Mouse (Mus musculus) testis, adult 2 months (tissue): ENCODE measurements around the gene Adamts7. TPM values are rescaled to one million over a fixed set of nuclear protein-coding genes. Genes with fewer than 3 reads are reported as not detected.

Experiments
- H3K27ac ChIP-seq: fragments of 200-500 bp; 2 replicates; pipeline ENCODE4 v1.5.1; 2012; ENCODE audit warnings: low read depth, low read length; ENCODE audit not compliant: control insufficient read depth, insufficient read depth
- H3K27me3 ChIP-seq: fragments of 200-500 bp; 2 replicates; pipeline ENCODE4 v1.6.1; 2012; ENCODE audit warnings: mild to moderate bottlenecking, low read length, moderate library complexity; ENCODE audit not compliant: control insufficient read depth, insufficient read depth
- H3K36me3 ChIP-seq: fragments of 200-500 bp; 2 replicates; pipeline ENCODE4 v1.6.1; 2012; ENCODE audit warnings: mild to moderate bottlenecking, low read length; ENCODE audit not compliant: control insufficient read depth, insufficient read depth
- H3K4me1 ChIP-seq: fragments of 200-500 bp; 2 replicates; pipeline ENCODE4 v1.6.1; 2012; ENCODE audit warnings: low read length; ENCODE audit not compliant: control insufficient read depth, insufficient read depth
- H3K4me3 ChIP-seq: fragments of 200-500 bp; 2 replicates; pipeline ENCODE4 v1.5.1; 2012; ENCODE audit warnings: low read depth, mild to moderate bottlenecking, low read length, moderate library complexity, mixed read lengths; ENCODE audit not compliant: control insufficient read depth
- CTCF ChIP-seq: fragments of 200-500 bp; IDR thresholded peaks from 2 replicates; pipeline ENCODE4 v1.5.1; 2012; ENCODE audit warnings: low read depth, mild to moderate bottlenecking, inconsistent platforms, low read length, moderate library complexity; ENCODE audit not compliant: control insufficient read depth, insufficient read depth, insufficient replicate concordance
- POLR2A ChIP-seq: fragments of 200-500 bp; IDR thresholded peaks from 2 replicates; pipeline ENCODE4 v1.6.1; 2012; ENCODE audit warnings: low read depth, mild to moderate bottlenecking, inconsistent platforms, low read length, moderate library complexity; ENCODE audit not compliant: control insufficient read depth
- polyA plus RNA-seq: library from polyadenylated mRNA; depleted of rRNA; stranded (reverse); fragments of >200 nt; gene quantifications from 2 replicates; pipeline ENCODE4 v1.2.3, GENCODE M21; 2012

Adamts7 gene
- polyA plus RNA-seq, 1 experiment, result 5.3 TPM

DNA sequence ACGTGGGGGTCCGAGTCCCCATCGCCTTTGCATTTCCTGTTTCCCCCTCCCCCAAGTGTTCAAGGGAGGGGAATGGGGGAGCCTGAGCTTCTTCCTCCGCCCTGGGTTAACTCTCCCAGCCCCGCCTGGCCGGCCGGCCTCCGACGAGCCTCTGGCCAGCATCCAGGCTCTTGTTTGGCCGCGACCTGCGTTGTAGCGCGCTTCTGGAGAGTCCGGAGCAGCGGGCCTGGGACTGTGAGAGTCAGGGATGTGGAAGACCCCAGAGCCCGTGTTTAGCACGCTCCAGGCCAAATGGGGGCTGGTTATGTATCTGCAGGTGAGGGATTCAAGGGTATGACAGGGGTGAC is 853 bp downstream of the Adamts7 start:
- TF ChIP-seq CTCF, result no peak
- TF ChIP-seq POLR2A, result no peak
- Histone ChIP-seq H3K4me3 (peak overlapping the region; percentile 81), H3K27ac (no peak overlapping the region), H3K4me1 (peaks cover 9% of the 10 kb centered on the region), H3K27me3 (no peaks in the 10 kb centered on the region), H3K36me3 (no peaks in the 10 kb centered on the region)

GRCm38 (mm10) chr9:90164670-90165453 is 2.0 kb downstream of the Adamts7 start:
- no peaks in the 10 kb centered on the region for H3K27me3 ChIP-seq
- no peaks in the 10 kb centered on the region for H3K36me3 ChIP-seq
- TF ChIP-seq POLR2A (no peak), CTCF (no peak)
- peaks cover 9% of the 10 kb centered on the region for H3K4me1 ChIP-seq
- H3K4me3 ChIP-seq, result no peak overlapping the region
- no peak overlapping the region for H3K27ac ChIP-seq

GRCm38 (mm10) chr9:90165590-90165989 is 2.7 kb downstream of the Adamts7 start:
- H3K27ac ChIP-seq, result no peak overlapping the region
- H3K4me1 ChIP-seq, result peaks cover 9% of the 10 kb centered on the region
- H3K36me3 ChIP-seq, result no peaks in the 10 kb centered on the region
- H3K4me3 ChIP-seq, result no peak overlapping the region
- H3K27me3 ChIP-seq, result no peaks in the 10 kb centered on the region
- no peak for TF ChIP-seq CTCF
- TF ChIP-seq POLR2A, result no peak

- no peak overlapping the region for H3K27ac ChIP-seq
- H3K36me3 ChIP-seq, result no peaks in the 10 kb centered on the region
- H3K4me3 ChIP-seq, result no peak overlapping the region
- peaks cover 11% of the 10 kb centered on the region for H3K4me1 ChIP-seq
- no peak for TF ChIP-seq POLR2A
- TF ChIP-seq CTCF, result no peak
- H3K27me3 ChIP-seq, result no peaks in the 10 kb centered on the region
These were observed 3.7 kb downstream of the Adamts7 start for GRCm38 (mm10) chr9:90166615-90167014.

DNA sequence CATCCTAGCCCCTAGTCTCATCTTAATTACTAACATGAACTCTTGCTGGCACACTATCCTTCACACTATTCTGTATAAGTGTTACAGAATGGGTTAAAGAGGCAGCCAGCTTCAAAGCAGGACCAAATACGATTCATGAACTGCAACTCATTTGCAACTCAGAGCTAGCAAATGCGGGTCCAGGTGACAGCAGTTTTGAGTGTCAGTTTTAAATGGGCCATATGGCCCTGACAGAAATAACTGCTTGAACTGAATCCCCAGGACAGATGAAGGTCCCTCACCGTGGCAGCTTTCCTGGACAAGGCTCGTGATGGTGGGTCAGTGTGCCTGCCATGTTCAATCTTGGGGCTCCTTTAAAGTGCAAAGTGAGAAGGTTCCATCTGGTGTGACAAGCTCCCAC is 7.1 kb downstream of the Adamts7 start:
- H3K36me3 ChIP-seq, result no peaks in the 10 kb centered on the region
- H3K4me3 ChIP-seq, result no peak overlapping the region
- H3K4me1 ChIP-seq, result peaks cover 2% of the 10 kb centered on the region; the same call in 1 of the 2 replicates
- no peak for TF ChIP-seq CTCF
- TF ChIP-seq POLR2A, result no peak
- H3K27me3 ChIP-seq, result no peaks in the 10 kb centered on the region
- H3K27ac ChIP-seq, result no peak overlapping the region

GRCm38 (mm10) chr9:90171421-90171820 is 8.6 kb downstream of the Adamts7 start:
- TF ChIP-seq CTCF (no peak), POLR2A (no peak)
- Histone ChIP-seq H3K4me1 (peaks cover 2% of the 10 kb centered on the region; the same call in 1 of the 2 replicates), H3K4me3 (peak overlapping the region; percentile 17), H3K36me3 (no peaks in the 10 kb centered on the region), H3K27ac (no peak overlapping the region), H3K27me3 (no peaks in the 10 kb centered on the region)

- H3K27me3 ChIP-seq, result no peaks in the 10 kb centered on the region
- H3K4me1 ChIP-seq, result peaks cover 2% of the 10 kb centered on the region; the same call in 1 of the 2 replicates
- no peak for TF ChIP-seq POLR2A
- TF ChIP-seq CTCF, result no peak
- no peak overlapping the region for H3K27ac ChIP-seq
- H3K4me3 ChIP-seq, result no peak overlapping the region
- H3K36me3 ChIP-seq, result no peaks in the 10 kb centered on the region
These were observed 9.9 kb downstream of the Adamts7 start for GRCm38 (mm10) chr9:90172528-90173321.

DNA sequence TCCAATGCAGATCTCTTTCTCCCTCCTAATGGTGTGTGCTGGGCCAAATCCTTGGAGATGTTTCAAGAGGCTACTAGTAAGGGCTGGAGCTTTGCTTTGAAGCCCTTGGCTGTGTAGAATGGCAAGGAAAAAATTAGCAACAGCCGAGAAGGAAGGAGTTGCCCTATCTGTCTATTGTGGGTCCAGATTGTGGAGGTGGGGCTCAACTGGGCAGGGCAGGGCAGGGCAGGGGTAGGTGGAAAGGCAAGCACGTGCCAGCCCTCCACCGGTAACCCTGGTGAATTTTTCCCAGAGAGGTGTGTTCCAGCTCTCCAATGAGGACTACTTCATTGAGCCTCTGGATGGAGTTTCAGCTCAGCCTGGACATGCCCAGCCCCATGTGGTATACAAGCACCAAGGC is 10.5 kb downstream of the Adamts7 start:
- H3K4me1 ChIP-seq, result peaks cover 2% of the 10 kb centered on the region; the same call in 1 of the 2 replicates
- no peaks in the 10 kb centered on the region for H3K36me3 ChIP-seq
- TF ChIP-seq POLR2A (no peak), CTCF (no peak)
- H3K27ac ChIP-seq, result no peak overlapping the region
- no peak overlapping the region for H3K4me3 ChIP-seq
- no peaks in the 10 kb centered on the region for H3K27me3 ChIP-seq
